Mouse (Mus musculus) hindbrain, embryonic 12.5 days (tissue): ENCODE data around the gene Sarm1. TPM values are rescaled to one million over a fixed set of nuclear protein-coding genes. Genes with fewer than 3 reads are reported as not detected.
"Not testable (repeated sequence)": the region's sequence is repeated elsewhere in the genome, so short reads cannot be mapped to it uniquely, and the experiment has no call there.

ENCODE experiments used
- ATAC-seq: fragments of 200-750 bp; cut with Nextera tagmentation; 2 replicates; pipeline ENCODE4 v1.8.0; 2017; ENCODE audit warnings: moderate TSS enrichment; ENCODE audit not compliant: low FRiP score
- H3K27ac ChIP-seq: fragments of 300-500 bp; sonication (generic); 2 replicates; pipeline ENCODE4 v1.5.1; 2016; ENCODE audit warnings: mild to moderate bottlenecking
- H3K27me3 ChIP-seq: fragments of 300-500 bp; sonication (generic); 2 replicates; pipeline ENCODE4 v1.6.1; 2016; ENCODE audit warnings: mild to moderate bottlenecking
- H3K36me3 ChIP-seq: fragments of 300-500 bp; sonication (generic); 2 replicates; pipeline ENCODE4 v1.6.1; 2016; ENCODE audit warnings: mild to moderate bottlenecking
- H3K4me1 ChIP-seq: fragments of 300-500 bp; sonication (generic); 2 replicates; pipeline ENCODE4 v1.6.1; 2016
- H3K4me2 ChIP-seq: fragments of 300-500 bp; sonication (generic); replicated peaks from 2 replicates; pipeline ENCODE4 v1.6.1; 2016; ENCODE audit warnings: mild to moderate bottlenecking
- H3K4me3 ChIP-seq: fragments of 300-500 bp; sonication (generic); 2 replicates; pipeline ENCODE4 v1.5.1; 2016; ENCODE audit warnings: mild to moderate bottlenecking
- H3K9ac ChIP-seq: fragments of 300-500 bp; sonication (generic); 2 replicates; pipeline ENCODE4 v1.6.1; 2016; ENCODE audit warnings: mild to moderate bottlenecking, moderate library complexity
- H3K9me3 ChIP-seq: fragments of 300-500 bp; sonication (generic); replicated peaks from 2 replicates; pipeline ENCODE4 v1.6.1; 2016; ENCODE audit warnings: mild to moderate bottlenecking
- WGBS: fragments of 180-500 bp; shearing (Covaris S2); methylation state at CpG from one replicate; pipeline ENCODE4 v1.1.7; 2016; 5-methylcytosine and 5-hydroxymethylcytosine counted together
- polyA plus RNA-seq: library from polyadenylated mRNA; unstranded; fragments of >200 nt; fragmentation: Nextera tagmentation; extraction: Ambion mirVana; gene quantifications from 2 replicates; pipeline ENCODE4 v1.2.1, GENCODE M21; 2016

Gene Sarm1
- 33.7 and 35.7 TPM in 2 replicates for polyA plus RNA-seq

GRCm38 (mm10) chr11:78497544-78498522 lies at the start of gene Sarm1:
Gene Sarm1, minus strand, starts transcription at chr11:78497754.
- peak; percentile 96 for ATAC-seq
- H3K4me2 ChIP-seq, result peak within 1 kb of the TSS; percentile 92
- peak within 1 kb of the TSS; percentile 75 for H3K4me3 ChIP-seq
- peaks cover 26% of the 10 kb centered on the region for H3K4me1 ChIP-seq
- no peaks in the 10 kb centered on the region for H3K36me3 ChIP-seq
- H3K9ac ChIP-seq, result peak within 1 kb of the TSS; percentile 89
- peak within 1 kb of the TSS; percentile 95 for H3K27ac ChIP-seq
- no peaks in the 10 kb centered on the region for H3K9me3 ChIP-seq
- 4% methylated on average over 36 of the region's 36 CpGs for WGBS
- H3K27me3 ChIP-seq, result peaks cover 43% of the 10 kb centered on the region

GRCm38 (mm10) chr11:78545181-78545580 lies 47.6 kb upstream of the Sarm1 start:
- Histone ChIP-seq H3K27ac (no peak overlapping the region), H3K36me3 (peaks cover 37% of the 10 kb centered on the region), H3K4me3 (no peak overlapping the region), H3K9ac (no peak overlapping the region), H3K27me3 (no peaks in the 10 kb centered on the region), H3K9me3 (no peaks in the 10 kb centered on the region), H3K4me2 (no peak overlapping the region), H3K4me1 (peaks cover 21% of the 10 kb centered on the region)
- WGBS, result 74% methylated on average over 8 of the region's 8 CpGs
- ATAC-seq, result no peak

- no peak overlapping the region for H3K4me2 ChIP-seq
- H3K4me1 ChIP-seq, result peaks cover 17% of the 10 kb centered on the region
- no peaks in the 10 kb centered on the region for H3K9me3 ChIP-seq
- ATAC-seq, result no peak
- H3K27ac ChIP-seq, result no peak overlapping the region
- 96% methylated on average over 7 of the region's 7 CpGs for WGBS
- peaks cover 43% of the 10 kb centered on the region for H3K36me3 ChIP-seq
- H3K27me3 ChIP-seq, result no peaks in the 10 kb centered on the region
- no peak overlapping the region for H3K4me3 ChIP-seq
- H3K9ac ChIP-seq, result no peak overlapping the region
Observed at GRCm38 (mm10) chr11:78544449-78545111, 47.0 kb upstream of the Sarm1 start.

GRCm38 (mm10) chr11:78540358-78540757 lies 42.8 kb upstream of the Sarm1 start:
- Histone ChIP-seq H3K27ac (no peak overlapping the region), H3K9ac (no peak overlapping the region), H3K4me1 (peaks cover 15% of the 10 kb centered on the region), H3K9me3 (no peaks in the 10 kb centered on the region), H3K27me3 (no peaks in the 10 kb centered on the region), H3K36me3 (peaks cover 53% of the 10 kb centered on the region), H3K4me2 (no peak overlapping the region), H3K4me3 (no peak overlapping the region)
- ATAC-seq, result no peak
- WGBS, result 95% methylated on average over 3 of the region's 3 CpGs

GRCm38 (mm10) chr11:78536690-78537084 lies 39.1 kb upstream of the Sarm1 start:
- WGBS, result 2% methylated on average over 14 of the region's 14 CpGs
- Histone ChIP-seq H3K36me3 (peaks cover 33% of the 10 kb centered on the region), H3K4me2 (peak overlapping the region; percentile 88), H3K27me3 (no peaks in the 10 kb centered on the region), H3K4me3 (peak overlapping the region; percentile 80), H3K27ac (peak overlapping the region; percentile 88), H3K4me1 (peaks cover 25% of the 10 kb centered on the region), H3K9ac (peak overlapping the region; percentile 89), H3K9me3 (no peaks in the 10 kb centered on the region)
- no peak for ATAC-seq

GRCm38 (mm10) chr11:78536080-78536689 lies 38.6 kb upstream of the Sarm1 start, which contains the start of the genes Tnfaip1 and Ift20:
Gene Tnfaip1, minus strand, starts transcription at chr11:78536332.
Gene Ift20, plus strand, starts transcription at chr11:78536361.
- peak within 1 kb of the TSS; percentile 88 for H3K4me2 ChIP-seq
- ATAC-seq, result peak; percentile 97
- peak within 1 kb of the TSS; percentile 89 for H3K9ac ChIP-seq
- under 1% methylated on average over 52 of the region's 52 CpGs for WGBS
- H3K4me1 ChIP-seq, result peaks cover 25% of the 10 kb centered on the region
- peak within 1 kb of the TSS; percentile 80 for H3K4me3 ChIP-seq
- no peaks in the 10 kb centered on the region for H3K27me3 ChIP-seq
- peak within 1 kb of the TSS; percentile 92 for H3K27ac ChIP-seq
- H3K36me3 ChIP-seq, result peaks cover 29% of the 10 kb centered on the region
- no peaks in the 10 kb centered on the region for H3K9me3 ChIP-seq

- peaks cover 23% of the 10 kb centered on the region for H3K36me3 ChIP-seq
- H3K27ac ChIP-seq, result peak overlapping the region; percentile 92
- H3K4me1 ChIP-seq, result peaks cover 25% of the 10 kb centered on the region
- ATAC-seq, result peak; percentile 20
- peak overlapping the region; percentile 76 for H3K4me2 ChIP-seq
- no peaks in the 10 kb centered on the region for H3K9me3 ChIP-seq
- no peaks in the 10 kb centered on the region for H3K27me3 ChIP-seq
- H3K9ac ChIP-seq, result peak overlapping the region; percentile 77
- peak overlapping the region; percentile 80 for H3K4me3 ChIP-seq
- WGBS, result under 1% methylated on average over 23 of the region's 23 CpGs
Observed at GRCm38 (mm10) chr11:78535376-78536079, 38.0 kb upstream of the Sarm1 start.

- WGBS, result 92% methylated on average over 4 of the region's 4 CpGs
- no peak for ATAC-seq
Observed at GRCm38 (mm10) chr11:78534516-78534915, 37.0 kb upstream of the Sarm1 start.

GRCm38 (mm10) chr11:78531515-78531914 lies 34.0 kb upstream of the Sarm1 start:
- not testable (repeated sequence) for H3K4me2 ChIP-seq, ATAC-seq, H3K27ac ChIP-seq, H3K9ac ChIP-seq, H3K4me3 ChIP-seq, H3K27me3 ChIP-seq, H3K9me3 ChIP-seq
- Histone ChIP-seq H3K36me3 (peaks cover 38% of the 10 kb centered on the region), H3K4me1 (peaks cover 12% of the 10 kb centered on the region)
- 93% methylated on average over 10 of the region's 10 CpGs for WGBS

More at GRCm38 (mm10) chr11:78534516-78534915, 37.0 kb upstream of the Sarm1 start:
- no peaks in the 10 kb centered on the region for H3K27me3 ChIP-seq
- peaks cover 25% of the 10 kb centered on the region for H3K4me1 ChIP-seq
- no peak overlapping the region for H3K9ac ChIP-seq
- peaks cover 21% of the 10 kb centered on the region for H3K36me3 ChIP-seq
- peak overlapping the region; percentile 76 for H3K4me2 ChIP-seq
- no peaks in the 10 kb centered on the region for H3K9me3 ChIP-seq
- H3K4me3 ChIP-seq, result peak overlapping the region; percentile 80; the same call in 1 of the 2 replicates
- H3K27ac ChIP-seq, result no peak overlapping the region

- no peak overlapping the region for H3K4me2 ChIP-seq
- no peak overlapping the region for H3K4me3 ChIP-seq
- WGBS, result 81% methylated on average over 6 of the region's 6 CpGs
- H3K27ac ChIP-seq, result no peak overlapping the region
- H3K9ac ChIP-seq, result no peak overlapping the region
- peaks cover 42% of the 10 kb centered on the region for H3K36me3 ChIP-seq
- no peaks in the 10 kb centered on the region for H3K27me3 ChIP-seq
- no peaks in the 10 kb centered on the region for H3K9me3 ChIP-seq
- ATAC-seq, result no peak
- H3K4me1 ChIP-seq, result peaks cover 12% of the 10 kb centered on the region
Observed at GRCm38 (mm10) chr11:78531046-78531445, 33.5 kb upstream of the Sarm1 start.

GRCm38 (mm10) chr11:78530001-78530400 lies 32.4 kb upstream of the Sarm1 start:
- H3K27me3 ChIP-seq, result no peaks in the 10 kb centered on the region
- no peak overlapping the region for H3K27ac ChIP-seq
- ATAC-seq, result no peak
- peaks cover 6% of the 10 kb centered on the region for H3K4me1 ChIP-seq
- H3K9ac ChIP-seq, result no peak overlapping the region
- peaks cover 53% of the 10 kb centered on the region for H3K36me3 ChIP-seq
- WGBS, result 94% methylated on average over 12 of the region's 12 CpGs
- no peak overlapping the region for H3K4me2 ChIP-seq
- H3K9me3 ChIP-seq, result no peaks in the 10 kb centered on the region
- no peak overlapping the region for H3K4me3 ChIP-seq
